Mouse (Mus musculus) hindbrain, postnatal 0 days (tissue): ENCODE data around the gene Adam12. TPM values are rescaled to one million over a fixed set of nuclear protein-coding genes. Genes with fewer than 3 reads are reported as not detected.

Experiments
- ATAC-seq: fragments of 200-750 bp; cut with Nextera tagmentation; 2 replicates; pipeline ENCODE4 v1.8.0; 2017; ENCODE audit warnings: mild to moderate bottlenecking, moderate TSS enrichment, moderate library complexity
- DNase-seq: peaks from one replicate; pipeline ENCODE4 v3.0.0-alpha.2; 2015; ENCODE audit warnings: low spot score
- H3K27ac ChIP-seq: fragments of 300-500 bp; sonication (generic); 2 replicates; pipeline ENCODE4 v1.5.1; 2014; ENCODE audit warnings: mild to moderate bottlenecking
- H3K27me3 ChIP-seq: fragments of 300-500 bp; sonication (generic); 2 replicates; pipeline ENCODE4 v1.6.1; 2014; ENCODE audit warnings: low read length, mixed read lengths; ENCODE audit not compliant: insufficient read depth
- H3K36me3 ChIP-seq: fragments of 300-500 bp; sonication (generic); 2 replicates; pipeline ENCODE4 v1.6.1; 2014; ENCODE audit warnings: low read length, mixed read lengths; ENCODE audit not compliant: insufficient read depth
- H3K4me1 ChIP-seq: fragments of 300-500 bp; sonication (generic); 2 replicates; pipeline ENCODE4 v1.6.1; 2014; ENCODE audit warnings: antibody characterized with exemption, low read length, mixed read lengths; ENCODE audit not compliant: insufficient read depth
- H3K4me2 ChIP-seq: fragments of 300-500 bp; sonication (generic); 2 replicates; pipeline ENCODE4 v1.6.1; 2014; ENCODE audit warnings: low read depth, mild to moderate bottlenecking, low read length, moderate library complexity, mixed read lengths
- H3K4me3 ChIP-seq: fragments of 300-500 bp; sonication (generic); 2 replicates; pipeline ENCODE4 v1.5.1; 2014; ENCODE audit warnings: low read length
- H3K9ac ChIP-seq: fragments of 300-500 bp; sonication (generic); replicated peaks from 2 replicates; pipeline ENCODE4 v1.6.1; 2014; ENCODE audit warnings: mild to moderate bottlenecking, low read length, moderate library complexity, mixed read lengths
- H3K9me3 ChIP-seq: fragments of 300-500 bp; sonication (generic); 2 replicates; pipeline ENCODE4 v1.6.1; 2016; ENCODE audit warnings: low read length, mixed read lengths
- CTCF ChIP-seq: IDR thresholded peaks from 2 replicates; pipeline ENCODE4 v1.5.1; 2016; ENCODE audit warnings: antibody characterized with exemption, control low read depth, low read depth
- WGBS: fragments of 180-500 bp; shearing (Covaris S2); extraction: QIAGEN DNeasy Blood & Tissue Kit; methylation state at CpG from one replicate; pipeline ENCODE4 v1.1.7; 2014; 5-methylcytosine and 5-hydroxymethylcytosine counted together
- polyA plus RNA-seq: library from polyadenylated mRNA; unstranded; fragments of >200 nt; fragmentation: Nextera tagmentation; extraction: Ambion mirVana; gene quantifications from 2 replicates; pipeline ENCODE4 v1.2.1, GENCODE M21; 2015
- total RNA-seq: library from RNA; depleted of rRNA; stranded (reverse); fragments of >200 nt; gene quantifications from 2 replicates; pipeline ENCODE4 v1.2.3, GENCODE M21; 2014

The Adam12 gene
- total and polyA plus RNA-seq, 2 experiments from 2014 or later = 4.0 to 12.3 TPM

DNA sequence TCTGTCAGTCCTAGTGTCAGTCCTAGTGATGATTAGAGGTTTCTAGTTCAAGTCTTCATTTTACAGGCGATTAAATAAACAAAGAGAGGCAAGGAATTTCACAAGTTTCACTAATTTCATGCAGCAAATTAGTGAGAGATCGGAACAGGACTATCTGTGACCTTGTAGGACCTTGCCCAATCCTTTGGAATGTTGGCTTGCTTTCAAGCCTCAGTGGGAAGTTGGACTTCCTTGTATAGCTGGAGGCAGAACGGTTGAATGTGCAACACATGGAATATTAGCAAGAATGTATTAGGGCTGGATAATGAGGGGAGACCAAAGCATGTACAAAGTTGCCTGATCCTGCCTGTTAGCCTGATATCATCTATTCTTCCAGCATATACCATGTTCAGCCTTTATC, 141.2 kb downstream of the Adam12 start:
- Histone ChIP-seq H3K4me3 (no peak overlapping the region), H3K4me2 (no peak overlapping the region), H3K4me1 (no peaks in the 10 kb centered on the region), H3K36me3 (no peaks in the 10 kb centered on the region), H3K27ac (no peak overlapping the region), H3K27me3 (no peaks in the 10 kb centered on the region), H3K9me3 (no peaks in the 10 kb centered on the region), H3K9ac (no peak overlapping the region)
- 47% methylated on average over 3 of the region's 3 CpGs for WGBS
- DNase-seq (no peak), ATAC-seq (no peak)
- no peak for TF ChIP-seq CTCF

DNA sequence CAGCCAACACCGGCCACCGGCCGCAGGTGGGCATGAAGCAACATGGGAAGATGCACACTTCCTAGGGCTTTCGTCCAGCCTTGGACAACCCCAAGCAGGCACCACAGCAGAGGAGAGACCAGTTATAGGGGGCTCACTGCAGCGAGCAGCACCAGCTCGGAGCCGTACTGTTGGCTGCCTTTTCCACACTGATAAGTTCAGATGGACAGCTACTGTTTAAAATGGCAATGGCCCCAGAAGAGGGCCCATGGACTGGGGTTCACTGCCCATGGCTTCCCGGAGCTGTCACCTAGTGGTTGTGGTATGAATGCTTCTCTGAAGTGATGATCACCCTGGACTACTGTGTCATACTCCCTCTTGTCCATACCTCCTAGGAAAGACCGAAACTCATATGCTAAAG, 141.7 kb downstream of the Adam12 start:
- H3K27me3 ChIP-seq = no peaks in the 10 kb centered on the region
- DNase-seq (no peak), ATAC-seq (no peak)
- 92% methylated on average over 9 of the region's 9 CpGs for WGBS
- H3K4me3 ChIP-seq = no peak overlapping the region
- H3K9me3 ChIP-seq = no peaks in the 10 kb centered on the region
- no peak overlapping the region for H3K4me2 ChIP-seq
- H3K27ac ChIP-seq = no peak overlapping the region
- no peaks in the 10 kb centered on the region for H3K36me3 ChIP-seq
- H3K9ac ChIP-seq = no peak overlapping the region
- no peaks in the 10 kb centered on the region for H3K4me1 ChIP-seq
- TF ChIP-seq CTCF = no peak

DNA sequence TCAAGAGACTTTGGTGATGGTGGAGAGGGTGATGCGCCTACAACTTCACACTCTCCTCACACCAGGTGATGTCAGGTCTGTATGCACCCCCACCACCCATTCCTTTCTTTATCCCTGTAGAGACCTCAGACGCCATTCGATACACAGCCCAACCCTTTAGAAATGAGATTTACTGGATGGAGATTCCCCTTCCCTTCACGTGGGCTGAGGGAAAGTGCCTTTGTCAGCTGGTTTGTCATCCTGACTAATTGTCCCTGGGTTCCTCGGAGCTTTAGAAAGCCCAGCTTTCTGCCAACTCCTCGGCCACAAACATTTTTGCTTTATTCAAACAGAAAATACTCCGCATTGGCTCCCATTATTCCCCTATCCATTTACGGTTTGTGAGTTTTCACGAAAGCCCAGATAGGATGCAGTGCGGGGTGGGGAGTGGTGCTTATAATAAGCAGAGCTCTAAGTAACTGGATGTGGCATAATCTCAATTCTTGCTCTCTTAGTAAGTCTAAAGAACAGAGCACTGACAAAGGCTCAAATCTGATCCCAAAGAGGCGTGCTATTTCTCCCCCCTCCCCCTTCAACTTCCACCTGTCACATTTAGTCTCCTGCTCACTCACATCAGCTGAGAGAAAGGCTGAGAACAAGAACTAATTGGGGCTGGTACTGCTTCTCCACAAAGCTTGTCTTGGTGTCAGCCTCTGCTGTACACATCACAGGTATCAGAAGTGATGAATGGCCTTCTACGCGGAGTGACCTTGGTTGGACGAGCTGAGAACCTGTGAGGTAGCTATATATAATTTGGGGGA, 143.2 kb downstream of the Adam12 start:
- no peak overlapping the region for H3K4me3 ChIP-seq
- TF ChIP-seq CTCF = no peak
- no peak for DNase-seq
- H3K27me3 ChIP-seq = no peaks in the 10 kb centered on the region
- ATAC-seq = no peak
- H3K4me1 ChIP-seq = no peaks in the 10 kb centered on the region
- H3K9ac ChIP-seq = no peak overlapping the region
- 71% methylated on average over 14 of the region's 14 CpGs for WGBS
- no peaks in the 10 kb centered on the region for H3K9me3 ChIP-seq
- H3K4me2 ChIP-seq = no peak overlapping the region
- H3K36me3 ChIP-seq = no peaks in the 10 kb centered on the region
- H3K27ac ChIP-seq = no peak overlapping the region

DNA sequence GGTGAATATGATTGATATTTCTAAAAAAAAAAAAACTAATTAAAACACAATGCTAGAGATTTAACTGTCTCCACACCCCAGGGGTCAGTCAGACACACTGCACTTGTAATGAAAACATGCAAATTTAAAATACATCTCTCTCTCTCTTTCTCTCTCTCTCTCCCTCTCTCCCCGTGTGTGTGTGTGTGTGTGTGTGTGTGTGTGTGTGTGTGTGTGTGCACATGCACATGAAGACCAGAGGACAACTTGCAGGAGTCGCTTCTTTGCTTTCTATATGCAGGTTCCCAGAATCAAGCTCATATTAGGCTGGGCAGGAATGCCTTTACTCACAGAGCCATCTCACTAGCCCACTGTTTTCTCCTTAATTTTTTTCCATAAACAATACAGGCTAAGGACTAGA, 146.6 kb downstream of the Adam12 start:
- ATAC-seq (no peak), DNase-seq (no peak)
- H3K9ac ChIP-seq = no peak overlapping the region
- H3K9me3 ChIP-seq = no peaks in the 10 kb centered on the region
- H3K4me1 ChIP-seq = no peaks in the 10 kb centered on the region
- no peak overlapping the region for H3K4me2 ChIP-seq
- H3K27ac ChIP-seq = no peak overlapping the region
- H3K27me3 ChIP-seq = no peaks in the 10 kb centered on the region
- no peaks in the 10 kb centered on the region for H3K36me3 ChIP-seq
- H3K4me3 ChIP-seq = no peak overlapping the region
- 73% methylated on average over 2 of the region's 2 CpGs for WGBS
- no peak for TF ChIP-seq CTCF

DNA sequence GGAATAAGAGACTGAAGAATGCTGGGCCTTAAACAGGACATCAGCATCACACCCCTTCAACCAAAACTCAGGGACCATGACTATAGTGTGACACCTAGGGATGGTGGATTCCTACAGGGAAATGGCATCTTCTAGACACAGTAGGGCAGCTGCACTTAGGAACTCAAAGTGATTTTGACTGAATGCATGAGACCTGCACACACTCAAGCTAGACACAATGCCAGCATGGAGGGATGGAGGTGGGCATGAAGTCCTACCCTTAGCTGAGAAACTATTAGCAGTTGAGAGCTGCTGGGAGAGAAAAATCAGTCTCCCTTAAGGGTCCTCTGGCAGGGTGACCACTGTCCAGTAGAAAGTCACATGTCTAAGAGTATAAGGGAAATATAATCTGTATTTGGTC, 147.0 kb downstream of the Adam12 start:
- Histone ChIP-seq H3K36me3 (no peaks in the 10 kb centered on the region), H3K27ac (no peak overlapping the region), H3K4me2 (no peak overlapping the region), H3K27me3 (no peaks in the 10 kb centered on the region), H3K4me3 (no peak overlapping the region), H3K9me3 (no peaks in the 10 kb centered on the region), H3K4me1 (no peaks in the 10 kb centered on the region), H3K9ac (no peak overlapping the region)
- DNase-seq = no peak
- no peak for TF ChIP-seq CTCF
- ATAC-seq = no peak

DNA sequence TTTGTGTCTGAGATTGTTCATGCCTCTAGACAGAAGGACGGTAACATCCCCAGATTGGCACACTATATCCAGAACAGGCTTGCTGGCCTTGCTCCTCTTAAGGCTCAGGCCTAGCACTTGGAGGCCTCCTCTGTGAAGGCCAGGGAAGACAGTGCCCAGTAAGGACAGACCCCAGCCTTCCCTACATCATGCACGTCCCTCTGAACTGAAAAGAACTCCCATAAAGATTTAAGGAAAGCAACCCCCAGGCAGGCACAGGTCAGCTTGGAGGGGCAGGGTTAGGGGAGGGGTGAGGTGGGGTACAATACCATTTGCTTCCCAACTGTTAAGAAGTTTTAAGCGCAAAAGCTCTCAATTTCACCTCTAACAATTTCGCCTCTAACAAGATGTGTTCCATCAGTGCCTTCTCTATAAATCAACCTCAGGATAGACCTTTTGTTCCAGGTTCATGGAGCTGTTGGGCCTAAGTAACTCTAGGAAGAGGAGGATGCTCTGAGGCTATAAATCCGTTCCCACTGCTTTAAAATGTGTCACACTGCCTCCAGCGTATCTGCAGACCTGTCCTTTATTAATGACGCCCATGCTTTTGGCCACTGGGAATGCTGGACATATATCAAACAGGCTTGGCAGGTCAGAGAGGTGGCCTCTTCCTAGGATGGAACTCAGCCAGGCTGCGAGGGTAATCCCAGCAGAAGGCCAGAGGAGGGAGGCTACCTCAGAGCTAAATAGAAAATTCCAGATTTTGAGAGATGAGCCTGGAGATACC, 150.5 kb downstream of the Adam12 start:
- ATAC-seq = no peak
- H3K4me3 ChIP-seq = no peak overlapping the region
- no peak overlapping the region for H3K9ac ChIP-seq
- 79% methylated on average over 8 of the region's 8 CpGs for WGBS
- no peak overlapping the region for H3K4me2 ChIP-seq
- H3K36me3 ChIP-seq = no peaks in the 10 kb centered on the region
- no peak for TF ChIP-seq CTCF
- DNase-seq = no peak
- H3K9me3 ChIP-seq = no peaks in the 10 kb centered on the region
- no peaks in the 10 kb centered on the region for H3K27me3 ChIP-seq
- H3K27ac ChIP-seq = no peak overlapping the region
- no peaks in the 10 kb centered on the region for H3K4me1 ChIP-seq
